Mouse (Mus musculus) mammary gland, adult 2 months (tissue): ENCODE results near the gene Lce1m. TPM values are rescaled to one million over a fixed set of nuclear protein-coding genes. Genes with fewer than 3 reads are reported as not detected.

Source experiments
- polyA plus RNA-seq: library from polyadenylated mRNA; depleted of rRNA; stranded (reverse); fragments of >200 nt; gene quantifications from 2 replicates; pipeline ENCODE4 v1.2.3, GENCODE M21; 2012; ENCODE audit warnings: low replicate concordance; rRNA removed

The Lce1m gene
- polyA plus RNA-seq: 1.9 and 9.2 TPM in 2 replicates

DNA sequence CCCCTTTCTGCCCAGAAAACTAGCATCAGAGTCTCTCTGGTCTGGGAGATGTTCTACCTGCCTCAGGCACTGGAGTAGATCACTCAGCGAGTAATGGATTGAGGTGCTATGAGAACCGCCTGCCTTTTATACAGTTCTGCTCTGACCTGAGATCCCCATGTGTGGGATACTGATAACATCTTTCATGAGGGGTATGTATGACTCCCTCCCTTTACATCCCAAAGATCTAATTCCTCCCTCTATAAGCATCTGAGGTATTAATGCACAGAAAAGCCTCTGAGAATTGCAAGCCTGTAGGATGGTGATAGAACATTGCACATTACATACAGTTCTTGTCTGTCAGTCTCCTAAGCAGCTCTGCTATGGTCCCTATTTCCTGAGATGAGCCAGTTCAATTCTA is at the start of gene Lce1m:
Gene Lce1m, minus strand, starts transcription at position 101 of the 400 bp plus-strand sequence.

DNA sequence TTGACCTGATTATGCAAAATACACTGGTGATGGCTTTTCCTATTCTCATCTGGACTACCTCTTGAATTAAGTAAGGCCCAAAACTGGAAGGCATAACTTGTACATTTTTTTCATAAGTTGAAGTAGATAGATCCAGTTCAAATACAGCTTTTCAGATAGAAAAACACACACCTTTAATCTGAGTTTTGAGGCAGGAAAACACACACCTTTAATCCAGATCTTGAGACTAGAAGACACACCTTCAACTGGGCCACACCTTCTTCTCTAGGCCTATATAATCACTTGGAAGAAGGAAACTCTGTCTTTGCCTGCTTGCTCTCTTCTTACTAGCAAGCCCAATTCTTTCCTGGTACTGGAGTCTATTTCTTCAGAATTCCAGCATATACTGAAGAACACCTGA is 49.7 kb upstream of the Lce1m start, which contains the start of gene Gm4858:
Gene Gm4858, plus strand, starts transcription at position 301 of the 400 bp plus-strand sequence.

DNA sequence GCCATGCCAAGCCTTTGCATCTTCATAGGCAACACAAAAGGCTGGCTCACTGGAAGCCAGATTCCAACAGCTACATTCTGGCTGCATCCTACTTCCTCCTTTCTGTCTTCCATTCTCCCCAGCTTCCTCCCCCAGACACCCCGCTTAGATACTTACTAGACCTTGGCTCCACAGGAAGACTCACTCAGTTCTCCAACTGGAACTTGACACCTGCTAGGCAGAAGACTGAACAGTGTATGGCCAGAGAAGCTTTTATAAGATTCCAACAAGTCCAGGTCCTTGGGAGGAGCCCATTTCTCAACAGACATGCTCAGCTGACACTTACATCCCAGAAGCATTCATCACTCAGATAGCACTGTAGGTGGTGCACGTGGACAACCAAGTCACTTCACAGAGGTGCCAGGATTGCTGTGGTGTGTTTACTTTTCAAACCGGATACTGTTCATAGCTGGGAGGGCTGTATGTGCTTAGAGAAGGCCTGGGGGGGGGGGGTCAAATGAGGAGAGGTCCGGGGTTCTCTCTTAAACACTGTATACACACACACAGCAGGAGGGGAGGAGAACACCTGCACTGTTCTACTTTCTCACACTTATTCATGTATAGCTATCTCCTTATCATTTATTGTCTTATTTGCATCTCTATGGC is 3.3 kb downstream of the Lce1m start, which contains the start of gene Crct1:
Gene Crct1, minus strand, starts transcription at position 228 of the 645 bp plus-strand sequence.

DNA sequence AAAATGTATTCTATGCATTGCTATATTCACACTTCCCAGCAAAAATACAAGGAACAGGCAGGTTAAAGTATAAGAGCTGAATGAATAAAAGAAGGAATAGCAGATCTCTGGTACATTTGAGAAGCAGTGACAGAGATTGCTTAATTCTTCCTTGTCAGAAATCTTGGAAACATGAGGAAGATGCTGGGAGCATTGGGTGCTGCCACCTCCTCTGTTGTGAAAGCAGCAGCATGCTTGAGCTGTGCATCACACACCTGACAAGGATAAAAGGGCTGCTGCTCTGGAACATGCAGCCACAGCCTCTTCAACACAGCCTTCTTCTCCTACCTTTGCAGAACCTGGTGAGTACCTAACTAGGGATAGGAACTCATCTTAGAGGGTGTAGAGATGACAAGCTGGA is 26.9 kb downstream of the Lce1m start, which contains the start of gene Lce3f:
Gene Lce3f, plus strand, starts transcription at position 301 of the 400 bp plus-strand sequence.

Other genes with a start within 250 kb of the Lce1m start
- gene Lce1i, start 240.2 kb downstream of the Lce1m start, polyA plus RNA-seq: 1.3 TPM in 1 of 2 replicates, not detected in the other
- 0.95 TPM in 1 of 2 replicates, not detected in the other for gene Lce1j, start 228.5 kb downstream of the Lce1m start, polyA plus RNA-seq
- gene Lce1k, start 211.2 kb downstream of the Lce1m start, polyA plus RNA-seq: 0.76 TPM in 1 of 2 replicates, not detected in the other
- 0.30 and 3.9 TPM in 2 replicates for gene Kprp, start 191.8 kb downstream of the Lce1m start, polyA plus RNA-seq
- 5.9 TPM in 1 of 2 replicates, not detected in the other for gene Lce1l, start 167.8 kb downstream of the Lce1m start, polyA plus RNA-seq
- 0.25 and 9.0 TPM in 2 replicates for gene 2310050C09Rik, start 148.8 kb downstream of the Lce1m start, polyA plus RNA-seq
- not detected in 2 replicates for gene Lce3a, start 92.8 kb downstream of the Lce1m start, polyA plus RNA-seq
- not detected in 2 replicates for gene Lce3b, start 86.1 kb downstream of the Lce1m start, polyA plus RNA-seq
- gene Lce3c, start 74.6 kb downstream of the Lce1m start, polyA plus RNA-seq: not detected in 2 replicates
- not detected in 2 replicates for gene Lce3d, start 61.7 kb downstream of the Lce1m start, polyA plus RNA-seq
- gene Lce3e, start 52.0 kb downstream of the Lce1m start, polyA plus RNA-seq: not detected in 2 replicates
- 0.30 TPM in 1 of 2 replicates, not detected in the other for gene Lce3f, start 26.8 kb downstream of the Lce1m start, polyA plus RNA-seq
- gene Crct1, start 3.4 kb downstream of the Lce1m start, polyA plus RNA-seq: 0.85 and 11.7 TPM in 2 replicates
- not detected in 2 replicates for gene Gm4858, start 49.8 kb upstream of the Lce1m start, polyA plus RNA-seq
- not detected in 2 replicates for gene Crnn, start 125.7 kb upstream of the Lce1m start, polyA plus RNA-seq
- gene Flg2, start 178.2 kb upstream of the Lce1m start, polyA plus RNA-seq: 0.11 and 1.8 TPM in 2 replicates